14 mouse cellular contexts compared by ENCODE assay signal in the genomic region with DNA sequence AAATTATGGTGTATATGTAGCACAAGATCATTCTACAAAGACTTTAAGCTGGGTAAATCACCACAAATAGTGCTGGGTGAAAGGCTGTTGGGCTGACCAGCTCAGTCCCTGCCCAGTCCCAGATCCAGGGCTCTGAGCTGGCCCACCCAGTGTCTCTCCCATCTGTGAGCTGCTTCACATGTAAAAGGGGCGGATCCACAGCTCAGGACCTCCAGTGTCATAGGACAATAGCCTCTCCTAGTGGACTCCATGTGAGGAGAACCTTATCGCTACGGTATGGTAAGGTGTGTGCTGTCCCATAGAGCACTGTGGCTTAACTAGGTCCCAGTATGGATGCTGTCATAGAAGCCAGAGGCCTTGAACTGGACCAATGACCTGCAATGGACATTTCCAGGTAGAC.
"Had no signal": no experiment of that assay in that cellular context is flagged by ENCODE, and none has a peak within 500 bp of the region (broad histone marks: within the 10 kb centered on the region; RNA-seq: fewer than 3 reads in every experiment).

No protein-coding gene starts in this region.

- DNase-seq: kidney, adult 18-20 months; kidney, postnatal 10 days; kidney, postnatal 4 days; lung, postnatal 14 days; right cerebral cortex, postnatal 14 days; thymus, postnatal 36 days had no signal

- H3K4me2 ChIP-seq: liver, embryonic 11.5 days; lung, embryonic 15.5 days; stomach, embryonic 15.5 days had no signal

- H3K36me3 ChIP-seq: lung, embryonic 15.5 days; neural tube, embryonic 12.5 days; stomach, embryonic 15.5 days had no signal

- H3K27ac ChIP-seq: layer of hippocampus, adult 2 months; limb, embryonic 10.5 days; lung, embryonic 15.5 days; macrophage; neural tube, embryonic 12.5 days; stomach, embryonic 15.5 days had no signal

- H3K4me3 ChIP-seq: layer of hippocampus, adult 2 months; limb, embryonic 10.5 days; lung, embryonic 15.5 days; megakaryocyte, embryonic 14.5 days; neural tube, embryonic 12.5 days; stomach, embryonic 15.5 days had no signal

- H3K9ac ChIP-seq: lung, embryonic 15.5 days; neural tube, embryonic 12.5 days; stomach, embryonic 15.5 days had no signal

- H3K9me3 ChIP-seq: limb, embryonic 10.5 days; lung, embryonic 15.5 days; megakaryocyte, embryonic 14.5 days; neural tube, embryonic 12.5 days; stomach, embryonic 15.5 days had no signal

- H3K27me3 ChIP-seq: lung, embryonic 15.5 days; megakaryocyte, embryonic 14.5 days; neural tube, embryonic 12.5 days; stomach, embryonic 15.5 days had no signal
